Mouse (Mus musculus) neural tube, embryonic 14.5 days (tissue): ENCODE data around the gene Gm2016. TPM values are rescaled to one million over a fixed set of nuclear protein-coding genes. Genes with fewer than 3 reads are reported as not detected.

Experiments used
- polyA plus RNA-seq: library from polyadenylated mRNA; unstranded; fragments of >200 nt; fragmentation: Nextera tagmentation; extraction: Ambion mirVana; gene quantifications from 2 replicates; pipeline ENCODE4 v1.2.1, GENCODE M21; 2014

Gm2016 gene
- polyA plus RNA-seq, 1 experiment from 2014 or later = not detected

Other genes starting within 250 kb of the Gm2016 start
- not detected in 2 replicates for gene Gm16381, start 229.5 kb upstream of the Gm2016 start, polyA plus RNA-seq
- not detected in 2 replicates for gene Gm21319, start 98.3 kb upstream of the Gm2016 start, polyA plus RNA-seq
- not detected in 2 replicates for gene Gm21936, start 78.6 kb upstream of the Gm2016 start, polyA plus RNA-seq
- not detected in 2 replicates for gene BB287469, start 57.5 kb upstream of the Gm2016 start, polyA plus RNA-seq
- gene Gm2001, start 31.7 kb upstream of the Gm2016 start, polyA plus RNA-seq = not detected in 2 replicates
- gene Gm2022, start 21.3 kb downstream of the Gm2016 start, polyA plus RNA-seq = not detected in 2 replicates
- gene Gm2035, start 45.8 kb downstream of the Gm2016 start, polyA plus RNA-seq = not detected in 2 replicates
- not detected in 2 replicates for gene Gm2042, start 80.0 kb downstream of the Gm2016 start, polyA plus RNA-seq
- not detected in 2 replicates for gene Gm2075, start 137.8 kb downstream of the Gm2016 start, polyA plus RNA-seq
- gene Gm6803, start 144.7 kb downstream of the Gm2016 start, polyA plus RNA-seq = not detected in 2 replicates
- gene Gm2056, start 152.9 kb downstream of the Gm2016 start, polyA plus RNA-seq = not detected in 2 replicates
- gene Gm16368, start 209.6 kb downstream of the Gm2016 start, polyA plus RNA-seq = not detected in 2 replicates